Mouse (Mus musculus) adrenal gland, postnatal 10 days (tissue): ENCODE measurements around the gene Tmem217. TPM values are rescaled to one million over a fixed set of nuclear protein-coding genes. Genes with fewer than 3 reads are reported as not detected.

Experiments used
- DNase-seq: peaks from one replicate; pipeline ENCODE4 v3.0.0; 2021; ENCODE audit warnings: mixed read lengths
- microRNA-seq: library from miRNA; unstranded; fragments of <30 nt; microRNA quantifications from one replicate; pipeline ENCODE4 v1.2.0, GENCODE M21; 2021
- total RNA-seq, 2 experiments: library from RNA; stranded (reverse); gene quantifications; 2 replicates each; pipeline ENCODE4 v1.2.3; 2021

Tmem217 gene
- total RNA-seq, 2 experiments from 2014 or later, result not detected

GRCm38 (mm10) chr17:29488257-29488977 is 63.8 kb downstream of the Tmem217 start:
- DNase-seq, result no peak

- no peak for DNase-seq
Measured at GRCm38 (mm10) chr17:29485336-29486233, 66.6 kb downstream of the Tmem217 start.

GRCm38 (mm10) chr17:29484431-29484830 is 67.8 kb downstream of the Tmem217 start:
- no peak for DNase-seq

- DNase-seq, result no peak
Measured at GRCm38 (mm10) chr17:29483282-29483681, 68.9 kb downstream of the Tmem217 start.

GRCm38 (mm10) chr17:29482632-29483031 is 69.6 kb downstream of the Tmem217 start:
- DNase-seq, result no peak

- DNase-seq, result no peak
Measured at GRCm38 (mm10) chr17:29480256-29480655, 71.9 kb downstream of the Tmem217 start.

- DNase-seq, result no peak
Measured at GRCm38 (mm10) chr17:29478271-29478670, 73.9 kb downstream of the Tmem217 start.

GRCm38 (mm10) chr17:29477357-29477756 is 74.8 kb downstream of the Tmem217 start:
- DNase-seq, result no peak

- DNase-seq, result no peak
Measured at GRCm38 (mm10) chr17:29476461-29476860, 75.7 kb downstream of the Tmem217 start.

Small RNAs within 50 kb of the gene (microRNA-seq; reads per million reads assigned to microRNA genes)
- gene Mir7667, result not detected

Other genes with a start within 250 kb of the Tmem217 start
- 10 to 100 TPM; 24.5 to 26.1 TPM for gene Pi16, start 234.7 kb downstream of the Tmem217 start, total RNA-seq
- gene Mtch1, start 204.5 kb downstream of the Tmem217 start, total RNA-seq, result 100 to 1,000 TPM; 330 to 395 TPM
- gene Fgd2, start 191.5 kb downstream of the Tmem217 start, total RNA-seq, result 1 to 10 TPM; 4.6 to 7.4 TPM
- 100 to 1,000 TPM in 1 of 2 experiments, 10 to 100 TPM in 1; 73.4 to 104 TPM for gene Pim1, start 61.6 kb downstream of the Tmem217 start, total RNA-seq
- gene Gm17657, start 2.7 kb downstream of the Tmem217 start, total RNA-seq, result not detected
- 10 to 100 TPM; 19.7 to 20.3 TPM for gene Tbc1d22b, start 2.6 kb downstream of the Tmem217 start, total RNA-seq
- 10 to 100 TPM; 43.1 to 50.7 TPM for gene Rnf8, start 62.4 kb upstream of the Tmem217 start, total RNA-seq
- 1 to 10 TPM; 2.3 to 4.6 TPM for gene Gm28043, start 62.5 kb upstream of the Tmem217 start, total RNA-seq
- gene Cmtr1, start 108.2 kb upstream of the Tmem217 start, total RNA-seq, result 10 to 100 TPM; 52.4 to 99.0 TPM
- gene Ccdc167, start 164.7 kb upstream of the Tmem217 start, total RNA-seq, result 10 to 100 TPM; 12.7 to 17.2 TPM